Mouse (Mus musculus): ENCODE measurements around the gene Lyzl6.
"Not testable (repeated sequence)": the region's sequence is repeated elsewhere in the genome, so short reads cannot be mapped to it uniquely, and the experiment has no call there.

Lyzl6 gene

GRCm38 (mm10) chr11:103638790-103639189, at the start of gene Lyzl6:
Gene Lyzl6, minus strand, starts transcription at chr11:103638890.
- no peak for DNase-seq

- DNase-seq: no peak
These were observed 48.0 kb upstream of the Lyzl6 start for GRCm38 (mm10) chr11:103686706-103687105.

- DNase-seq: no peak
These were observed 46.6 kb upstream of the Lyzl6 start for GRCm38 (mm10) chr11:103685261-103685736.

- DNase-seq: no peak
These were observed 45.1 kb upstream of the Lyzl6 start for GRCm38 (mm10) chr11:103683667-103684334.

- not testable (repeated sequence) for DNase-seq
These were observed 38.4 kb upstream of the Lyzl6 start for GRCm38 (mm10) chr11:103677042-103677441.

GRCm38 (mm10) chr11:103675556-103675955, 36.9 kb upstream of the Lyzl6 start:
- DNase-seq: peak; percentile 65

- no peak for DNase-seq
These were observed 28.3 kb upstream of the Lyzl6 start for GRCm38 (mm10) chr11:103666907-103667426.

- DNase-seq: peak; percentile 34
These were observed 27.7 kb upstream of the Lyzl6 start for GRCm38 (mm10) chr11:103666181-103666906.

- DNase-seq: no peak
These were observed 27.0 kb upstream of the Lyzl6 start for GRCm38 (mm10) chr11:103665695-103666094.

- DNase-seq: no peak
These were observed 24.4 kb upstream of the Lyzl6 start for GRCm38 (mm10) chr11:103663119-103663518.

- DNase-seq: no peak
These were observed 23.9 kb upstream of the Lyzl6 start for GRCm38 (mm10) chr11:103662546-103662945.

GRCm38 (mm10) chr11:103661863-103662262, 23.2 kb upstream of the Lyzl6 start:
- DNase-seq: no peak

- no peak for DNase-seq
These were observed 19.5 kb upstream of the Lyzl6 start for GRCm38 (mm10) chr11:103658189-103658588.

- no peak for DNase-seq
These were observed 17.8 kb upstream of the Lyzl6 start for GRCm38 (mm10) chr11:103656520-103656919.

GRCm38 (mm10) chr11:103653359-103653965, 14.8 kb upstream of the Lyzl6 start:
- DNase-seq: no peak

GRCm38 (mm10) chr11:103651426-103651825, 12.7 kb upstream of the Lyzl6 start:
- DNase-seq: no peak

GRCm38 (mm10) chr11:103649983-103650493, 11.3 kb upstream of the Lyzl6 start:
- no peak for DNase-seq

- DNase-seq: peak; percentile 39
These were observed 10.8 kb upstream of the Lyzl6 start, which contains the start of gene Rprml for GRCm38 (mm10) chr11:103649301-103649982. Gene Rprml, plus strand, starts transcription at chr11:103649570.

GRCm38 (mm10) chr11:103648656-103649055, 10.0 kb upstream of the Lyzl6 start:
- DNase-seq: no peak

- DNase-seq: no peak
These were observed 9.4 kb upstream of the Lyzl6 start for GRCm38 (mm10) chr11:103647921-103648620.

- DNase-seq: no peak
These were observed 7.6 kb upstream of the Lyzl6 start for GRCm38 (mm10) chr11:103646301-103646700.

- peak; percentile 55 for DNase-seq
These were observed 7.0 kb upstream of the Lyzl6 start for GRCm38 (mm10) chr11:103645731-103646130.
